Mouse (Mus musculus) adrenal gland, postnatal 14 days (tissue): Measurements from ENCODE around the gene Hist1h3g. TPM values are rescaled to one million over a fixed set of nuclear protein-coding genes. Genes with fewer than 3 reads are reported as not detected.

Experiments used
- DNase-seq: peaks from one replicate; pipeline ENCODE4 v3.0.0; 2021; ENCODE audit warnings: mixed read lengths
- microRNA-seq, 2 experiments: library from miRNA; unstranded; fragments of <30 nt; microRNA quantifications; one replicate each; pipeline ENCODE4 v1.2.0; 2021
- total RNA-seq: library from RNA; stranded (reverse); gene quantifications from 2 replicates; pipeline ENCODE4 v1.2.3, GENCODE M21; 2021

Hist1h3g gene
- total RNA-seq, 1 experiment from 2014 or later = 80.0 TPM

DNA sequence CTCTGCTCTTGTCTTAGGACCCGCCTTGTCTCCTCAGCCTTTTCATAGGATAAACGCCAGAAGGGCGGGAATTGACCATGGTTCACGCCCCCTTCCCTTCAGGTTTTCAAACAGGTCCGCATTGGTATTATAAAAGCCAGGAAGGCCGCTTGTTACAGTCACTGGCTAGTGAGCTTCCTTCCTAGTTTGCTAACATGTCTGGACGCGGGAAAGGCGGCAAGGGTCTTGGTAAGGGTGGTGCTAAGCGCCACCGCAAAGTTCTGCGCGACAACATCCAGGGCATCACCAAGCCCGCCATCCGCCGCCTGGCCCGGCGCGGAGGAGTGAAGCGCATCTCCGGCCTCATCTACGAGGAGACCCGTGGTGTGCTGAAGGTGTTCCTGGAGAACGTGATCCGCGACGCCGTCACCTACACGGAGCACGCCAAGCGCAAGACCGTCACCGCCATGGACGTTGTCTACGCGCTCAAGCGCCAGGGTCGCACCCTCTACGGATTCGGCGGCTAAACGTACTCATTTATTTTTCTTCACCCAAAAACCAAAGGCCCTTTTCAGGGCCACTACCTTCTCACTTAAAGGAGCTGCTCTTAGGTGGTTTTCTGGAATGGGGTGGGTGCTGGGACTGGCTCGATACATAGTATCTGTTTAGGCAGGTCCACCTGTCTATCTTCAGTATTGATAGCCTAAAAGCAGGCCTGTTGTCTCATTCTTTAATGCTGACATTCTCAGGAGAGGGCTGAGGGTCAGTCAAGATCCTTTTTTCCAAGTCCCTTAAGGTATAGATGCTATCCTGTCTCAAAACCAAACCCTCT is 46.4 kb downstream of the Hist1h3g start, which contains the start of gene Hist1h4d:
Gene Hist1h4d, plus strand, starts transcription at position 191 of the 811 bp plus-strand sequence.
- peak; percentile 98 for DNase-seq

DNA sequence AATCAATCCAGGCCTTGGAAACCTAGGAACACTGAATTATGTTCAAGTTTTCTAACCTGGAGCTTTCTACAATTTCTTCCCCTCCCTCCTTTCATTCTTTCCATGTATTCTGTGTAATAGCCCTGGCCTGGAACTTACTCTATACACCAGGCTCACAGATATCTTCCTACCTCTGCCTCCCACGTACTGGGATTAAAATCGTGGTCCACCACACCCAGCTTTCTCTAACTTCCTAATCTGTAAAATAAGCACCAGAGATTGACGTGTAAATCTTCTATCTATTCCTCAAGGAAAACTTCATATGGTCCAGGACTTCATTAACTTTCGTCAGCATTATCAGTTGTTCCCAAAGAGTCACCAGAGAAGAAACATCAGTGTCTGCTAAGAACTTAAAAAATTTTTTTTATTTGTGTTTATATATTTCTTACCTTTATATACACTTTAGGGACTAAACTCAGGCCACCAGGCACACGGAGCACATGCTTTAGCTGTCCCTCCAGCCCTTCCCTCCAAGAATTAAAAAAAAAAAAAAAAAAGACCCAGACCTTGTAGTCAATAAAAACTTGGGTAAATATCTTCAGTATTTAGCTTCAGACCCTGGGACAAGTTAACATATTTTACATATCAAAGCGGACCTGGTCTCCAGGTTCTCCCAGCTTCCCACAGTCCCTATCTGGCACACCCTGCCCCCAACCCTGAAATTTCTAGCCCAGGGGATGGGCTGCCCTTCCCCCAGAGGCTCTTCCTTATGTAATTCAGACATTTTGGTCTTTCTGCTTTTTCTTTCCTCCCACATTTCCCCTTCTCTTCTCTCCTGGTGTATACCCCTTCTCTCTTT is 47.2 kb downstream of the Hist1h3g start:
- no peak for DNase-seq

DNA sequence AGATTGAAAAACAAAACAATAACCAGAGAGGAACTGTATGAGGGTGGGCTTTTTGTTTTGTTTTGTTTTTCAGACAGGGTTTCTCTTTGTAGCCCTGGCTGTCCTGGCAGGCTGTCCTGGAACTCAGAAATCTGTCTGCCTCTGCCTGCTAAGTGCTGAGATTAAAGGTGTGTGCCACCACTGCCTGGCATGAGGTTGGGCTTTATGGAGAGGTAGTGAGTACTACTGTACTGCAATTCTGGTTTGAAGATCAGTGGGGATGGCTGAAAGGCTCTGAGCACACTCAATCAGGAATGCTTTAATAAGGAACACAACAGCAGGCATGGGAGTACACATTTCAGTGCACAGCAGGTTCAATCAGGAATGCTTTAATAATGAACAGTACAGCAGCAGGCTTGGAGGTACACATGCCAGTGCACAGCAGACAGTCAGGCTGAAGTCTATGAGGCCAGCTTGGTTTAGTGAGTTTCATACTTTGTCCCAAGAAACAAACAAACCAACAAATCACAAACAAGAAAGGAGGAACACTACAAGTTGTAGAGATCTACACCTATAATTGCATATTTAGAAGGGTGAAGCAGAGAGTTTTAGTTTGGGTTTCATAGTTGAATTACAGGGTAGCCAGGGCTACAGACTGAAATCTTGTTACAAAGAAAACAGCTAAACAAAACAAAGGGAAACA is 48.3 kb downstream of the Hist1h3g start:
- DNase-seq = no peak

DNA sequence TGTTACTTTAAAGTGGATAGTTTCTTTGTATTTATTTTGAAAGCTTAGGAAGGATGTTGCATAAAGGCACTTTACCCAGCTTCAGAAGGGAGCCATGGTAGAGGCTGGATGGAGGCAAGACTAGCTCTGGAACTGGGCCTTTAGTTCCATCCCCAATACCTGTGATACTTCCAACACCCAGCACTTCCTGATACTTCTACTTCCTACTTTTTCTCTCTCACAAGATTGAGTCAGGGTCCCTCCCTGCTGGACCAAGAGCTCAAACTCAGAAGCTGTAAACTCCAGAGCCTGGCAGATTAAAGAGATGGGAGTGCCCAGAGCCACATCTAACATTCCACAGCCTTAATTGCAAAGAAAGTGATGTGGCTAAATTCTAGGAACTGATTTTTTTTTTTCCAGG is 49.1 kb downstream of the Hist1h3g start:
- peak; percentile 12 for DNase-seq

DNA sequence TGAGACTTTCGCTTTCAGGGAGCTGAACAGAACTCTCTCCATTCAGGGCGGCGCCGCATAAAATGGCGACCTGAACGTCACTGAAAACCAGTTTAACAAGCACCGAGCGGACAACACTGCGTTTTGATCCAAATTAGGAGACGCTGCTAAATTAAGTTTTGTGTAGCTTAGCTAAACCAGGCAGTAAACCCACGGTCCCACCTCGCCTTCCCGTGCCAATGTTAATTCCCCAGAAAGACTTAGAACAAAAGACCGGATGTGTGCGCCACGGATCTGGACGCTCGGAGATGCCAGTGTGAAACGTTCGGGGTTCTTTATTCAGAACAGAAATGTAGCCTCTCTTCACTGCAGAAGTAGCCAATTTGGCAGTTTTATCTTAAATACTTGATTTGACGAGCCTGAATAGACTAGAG is 49.8 kb downstream of the Hist1h3g start:
- peak; percentile 80 for DNase-seq

Small RNA genes within 50 kb of the gene (microRNA-seq; reads per million reads assigned to microRNA genes)
- gene Gm44297 (0 to 0.43 reads per million in 2 experiments), gene Gm44359 (0 reads per million in 2 experiments), gene Gm44394 (0 to 0.38 reads per million in 2 experiments), gene n-TStga1 (1.3 to 2.3 reads per million in 2 experiments)

Other genes starting within 250 kb of the Hist1h3g start
- 20.6 and 26.1 TPM in 2 replicates for gene Zfp322a, start 166.2 kb upstream of the Hist1h3g start, total RNA-seq
- gene Abt1, start 111.6 kb upstream of the Hist1h3g start, total RNA-seq = 5.9 and 6.3 TPM in 2 replicates
- gene Btn1a1, start 69.5 kb upstream of the Hist1h3g start, total RNA-seq = 0.19 TPM in 1 of 2 replicates, not detected in the other
- not detected in 2 replicates for gene Btn2a2, start 46.6 kb upstream of the Hist1h3g start, total RNA-seq
- gene Hist1h4h, start 4.4 kb upstream of the Hist1h3g start, total RNA-seq = 699 and 771 TPM in 2 replicates
- gene Hist1h2af, start 1.5 kb upstream of the Hist1h3g start, total RNA-seq = 182 and 192 TPM in 2 replicates
- 18.0 and 26.2 TPM in 2 replicates for gene Hist1h2bh, start 8.0 kb downstream of the Hist1h3g start, total RNA-seq
- gene Hist1h3f, start 8.6 kb downstream of the Hist1h3g start, total RNA-seq = 72.3 and 84.2 TPM in 2 replicates
- 307 and 382 TPM in 2 replicates for gene Hist1h4f, start 16.2 kb downstream of the Hist1h3g start, total RNA-seq
- 19.2 and 24.2 TPM in 2 replicates for gene Hist1h1d, start 17.8 kb downstream of the Hist1h3g start, total RNA-seq
- gene Hist1h3e, start 26.9 kb downstream of the Hist1h3g start, total RNA-seq = 184 TPM in 2 replicates
- gene Hist1h2ae, start 35.8 kb downstream of the Hist1h3g start, total RNA-seq = 28.8 and 36.1 TPM in 2 replicates
- gene Hist1h2bg, start 36.0 kb downstream of the Hist1h3g start, total RNA-seq = 288 and 319 TPM in 2 replicates
- gene Hist1h2bf, start 38.8 kb downstream of the Hist1h3g start, total RNA-seq = 127 and 167 TPM in 2 replicates
- gene Hist1h2ad, start 39.0 kb downstream of the Hist1h3g start, total RNA-seq = 12.6 and 14.1 TPM in 2 replicates
- gene Hist1h3d, start 40.3 kb downstream of the Hist1h3g start, total RNA-seq = 27.2 and 39.2 TPM in 2 replicates
- 250 and 265 TPM in 2 replicates for gene Hist1h4d, start 46.2 kb downstream of the Hist1h3g start, total RNA-seq
- 22.3 and 25.1 TPM in 2 replicates for gene Hist1h2be, start 85.7 kb downstream of the Hist1h3g start, total RNA-seq
- 139 and 157 TPM in 2 replicates for gene Hist1h1e, start 87.1 kb downstream of the Hist1h3g start, total RNA-seq
- 6.6 and 8.0 TPM in 2 replicates for gene Hist1h2ac, start 148.5 kb downstream of the Hist1h3g start, total RNA-seq
- 84.6 and 133 TPM in 2 replicates for gene Hist1h2bc, start 148.8 kb downstream of the Hist1h3g start, total RNA-seq
- 0.37 and 0.83 TPM in 2 replicates for gene Hist1h1t, start 160.4 kb downstream of the Hist1h3g start, total RNA-seq
- gene Hist1h4c, start 163.0 kb downstream of the Hist1h3g start, total RNA-seq = 161 and 165 TPM in 2 replicates
- 29.0 and 39.1 TPM in 2 replicates for gene Hfe, start 175.4 kb downstream of the Hist1h3g start, total RNA-seq
- gene Hist1h1c, start 203.4 kb downstream of the Hist1h3g start, total RNA-seq = 300 and 304 TPM in 2 replicates
- gene Hist1h3c, start 210.2 kb downstream of the Hist1h3g start, total RNA-seq = 82.5 and 109 TPM in 2 replicates
- 125 and 171 TPM in 2 replicates for gene Hist1h2bb, start 211.3 kb downstream of the Hist1h3g start, total RNA-seq
- 157 and 198 TPM in 2 replicates for gene Hist1h2ab, start 215.7 kb downstream of the Hist1h3g start, total RNA-seq
- 247 and 351 TPM in 2 replicates for gene Hist1h3b, start 216.8 kb downstream of the Hist1h3g start, total RNA-seq
- gene Hist1h4b, start 221.6 kb downstream of the Hist1h3g start, total RNA-seq = 217 and 308 TPM in 2 replicates
- gene Hist1h4a, start 225.8 kb downstream of the Hist1h3g start, total RNA-seq = 164 and 198 TPM in 2 replicates
- 183 and 216 TPM in 2 replicates for gene Hist1h3a, start 227.0 kb downstream of the Hist1h3g start, total RNA-seq
- 172 and 219 TPM in 2 replicates for gene Hist1h1a, start 228.2 kb downstream of the Hist1h3g start, total RNA-seq
- gene Trim38, start 234.5 kb downstream of the Hist1h3g start, total RNA-seq = not detected in 2 replicates